Mouse (Mus musculus): Measurements from ENCODE around the gene Zc3h12c.

Gene Zc3h12c

DNA sequence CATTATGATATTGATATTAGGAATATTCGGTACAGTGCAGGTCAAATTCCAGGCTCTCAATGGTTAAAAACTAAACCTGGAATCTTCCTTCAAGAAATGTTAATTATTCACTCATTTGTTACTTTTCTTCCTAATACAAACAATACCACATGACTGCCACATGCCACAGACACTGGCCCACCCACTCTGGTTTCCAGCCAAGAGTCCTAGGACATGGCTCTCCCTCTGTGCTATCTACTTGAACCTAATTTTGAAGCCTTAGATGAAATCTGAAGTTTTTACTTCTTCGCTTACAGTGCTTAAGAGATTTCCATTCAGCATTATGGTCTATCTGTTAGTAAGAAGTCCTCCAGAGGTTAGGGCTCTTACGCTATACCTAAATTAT, 2.7 kb downstream of the Zc3h12c start:
- peak; percentile 84 for DNase-seq

DNA sequence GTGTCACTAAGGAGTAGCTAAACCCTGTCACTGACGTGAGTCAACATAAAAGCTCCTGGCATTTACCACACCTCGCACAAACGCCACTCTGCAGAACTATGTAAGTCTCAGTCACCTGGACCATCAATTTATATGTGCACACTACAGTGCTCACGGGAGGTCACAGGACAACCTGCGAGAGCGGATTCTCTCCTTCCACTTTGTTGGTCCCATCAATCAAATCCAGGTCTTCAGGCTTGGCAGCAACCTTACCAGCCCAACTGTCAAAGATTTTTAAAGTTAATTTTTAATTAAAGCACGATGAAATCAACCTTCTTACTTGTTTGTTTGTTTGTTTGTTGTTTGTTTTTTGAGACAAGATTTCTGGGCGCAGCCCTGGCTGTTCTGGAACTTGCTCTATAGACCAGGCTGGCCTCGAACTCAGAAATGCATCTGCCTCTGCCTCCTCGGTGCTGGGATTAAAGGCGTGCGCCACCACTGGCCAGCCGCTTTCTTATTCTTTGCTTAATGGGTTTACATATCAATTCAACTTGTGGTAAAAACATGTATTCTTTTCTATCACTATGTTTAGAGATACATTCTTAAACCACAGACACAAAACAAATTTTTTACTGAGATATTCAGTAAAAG, 3.2 kb downstream of the Zc3h12c start:
- DNase-seq: peak; percentile 54

DNA sequence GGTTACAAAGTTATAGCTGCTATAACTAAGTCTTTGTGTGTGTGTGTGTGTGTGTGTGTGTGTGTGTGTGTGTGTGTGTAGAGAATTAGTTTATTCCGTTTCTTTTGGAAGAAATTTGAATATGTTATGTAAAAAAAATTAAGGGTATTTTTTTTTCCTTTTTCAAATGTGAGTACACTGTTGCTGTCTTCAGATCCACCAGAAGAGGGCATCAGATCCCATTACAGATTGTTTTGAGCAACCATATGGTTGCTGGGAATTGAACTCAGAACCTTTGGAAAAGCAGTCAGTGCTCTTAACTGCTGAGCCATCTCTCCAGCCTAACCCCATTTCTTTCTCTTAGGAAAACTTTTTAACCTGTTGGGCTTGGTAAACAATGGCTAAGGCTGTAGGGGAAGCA, 7.9 kb downstream of the Zc3h12c start:
- no peak for DNase-seq

DNA sequence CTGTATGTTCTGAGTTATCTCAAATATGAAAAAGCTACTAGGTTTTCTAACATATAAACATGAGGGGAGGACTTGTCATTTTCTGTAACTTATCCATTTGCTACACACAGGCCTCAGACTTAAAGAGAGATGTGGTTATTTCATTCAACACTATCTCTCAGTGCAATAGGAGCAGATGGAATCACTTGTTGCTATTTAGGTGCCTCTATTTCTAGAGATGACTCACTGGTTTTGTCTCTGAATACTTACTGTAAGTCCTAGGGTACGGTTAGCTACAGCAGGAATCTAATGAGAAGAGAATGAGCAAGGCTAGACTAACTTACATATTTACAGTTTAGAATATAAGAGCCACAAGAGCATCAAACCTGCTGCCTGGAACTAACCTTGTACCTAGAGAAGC, 9.8 kb downstream of the Zc3h12c start:
- DNase-seq: no peak

DNA sequence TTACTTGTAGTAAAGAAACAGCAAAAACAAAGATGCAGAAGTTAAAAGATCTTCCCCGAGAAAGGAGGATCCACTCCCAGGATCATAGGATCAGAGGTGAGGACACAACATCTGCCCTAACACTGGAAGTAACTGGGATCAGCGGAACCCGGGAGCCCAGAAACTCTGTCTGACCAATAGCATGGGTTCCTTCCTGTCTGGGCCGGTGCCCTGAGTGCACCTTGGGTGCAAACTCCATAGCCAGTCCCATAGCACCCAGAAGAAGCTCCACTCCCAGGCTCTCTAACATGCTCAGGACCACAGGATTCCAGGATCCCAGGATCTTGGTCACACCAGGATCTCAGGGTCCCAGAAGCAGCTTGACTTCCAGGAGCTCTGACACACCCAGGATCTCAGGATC, 13.0 kb downstream of the Zc3h12c start:
- DNase-seq: no peak

DNA sequence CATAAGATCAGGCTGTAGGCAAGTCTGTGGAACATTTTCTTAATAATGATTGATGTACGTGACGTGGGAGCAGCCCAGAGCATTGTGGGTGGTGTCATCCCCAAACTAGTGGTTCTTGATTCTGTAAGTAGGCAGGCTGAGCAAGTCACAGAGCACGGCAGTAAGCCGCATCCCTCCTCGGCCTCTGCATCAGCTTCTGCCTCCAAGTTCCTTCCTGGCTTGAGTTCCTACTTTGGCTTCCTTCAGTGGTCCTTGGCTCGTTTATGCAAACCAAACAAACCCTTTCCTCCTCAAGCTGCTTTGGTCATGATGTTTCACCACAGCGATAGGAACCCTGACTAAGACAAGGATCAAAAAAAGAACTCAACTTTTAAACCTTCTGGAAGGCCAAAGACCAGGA, 14.1 kb downstream of the Zc3h12c start:
- no peak for DNase-seq

DNA sequence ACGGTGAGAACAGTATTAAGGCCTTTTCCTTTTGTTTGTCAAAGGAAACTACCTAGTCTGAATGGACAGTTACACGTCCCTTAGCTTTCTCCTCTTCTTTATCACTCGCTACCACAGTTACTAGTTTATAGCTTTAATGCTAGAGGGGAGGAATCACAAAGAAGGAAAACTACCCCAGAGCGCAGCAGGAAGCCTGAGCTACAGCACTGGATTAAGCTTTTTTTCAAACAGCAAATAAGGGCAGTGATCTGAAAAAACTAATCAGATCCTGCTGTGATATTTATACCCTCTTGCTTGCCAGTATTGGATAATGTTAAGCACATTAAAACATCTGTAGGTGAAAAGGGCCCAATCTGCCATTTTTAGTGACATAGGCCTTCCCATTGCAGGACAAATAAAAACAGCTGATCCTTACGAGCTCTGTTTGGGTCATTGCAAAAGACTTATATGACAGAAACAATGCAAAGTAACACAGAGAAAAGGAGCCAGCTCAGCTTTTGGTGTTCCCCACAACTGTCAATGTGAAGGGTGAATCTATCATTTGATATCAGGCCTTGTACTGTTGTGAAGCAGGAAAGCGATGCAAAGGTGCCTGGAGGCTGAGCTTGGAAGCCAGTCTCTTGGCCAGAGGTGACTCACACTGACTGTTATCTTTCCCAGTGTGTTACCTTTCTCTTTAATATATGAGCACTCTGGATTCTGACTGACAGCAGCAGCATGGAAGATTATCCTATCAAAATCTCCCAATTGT, 16.1 kb downstream of the Zc3h12c start:
- DNase-seq: no peak

DNA sequence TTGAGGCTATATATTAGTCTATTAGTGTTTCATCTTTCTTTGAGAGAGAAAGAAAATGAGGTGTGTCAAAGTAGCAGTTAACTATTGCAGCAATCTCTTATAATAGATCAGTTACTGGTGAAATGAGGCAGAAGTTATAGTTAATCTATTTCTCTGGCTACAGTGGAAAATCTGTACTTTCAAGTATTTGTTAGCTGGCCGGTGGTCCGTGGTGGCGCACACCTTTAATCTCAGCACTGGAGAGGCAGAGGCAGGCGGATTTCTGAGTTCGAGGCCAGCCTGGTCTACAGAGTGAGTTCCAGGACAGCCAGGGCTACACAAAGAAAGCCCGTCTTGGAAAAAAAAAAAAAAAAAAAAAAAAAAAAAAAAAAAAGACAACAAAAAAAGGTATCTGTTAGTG, 18.6 kb downstream of the Zc3h12c start:
- no peak for DNase-seq

DNA sequence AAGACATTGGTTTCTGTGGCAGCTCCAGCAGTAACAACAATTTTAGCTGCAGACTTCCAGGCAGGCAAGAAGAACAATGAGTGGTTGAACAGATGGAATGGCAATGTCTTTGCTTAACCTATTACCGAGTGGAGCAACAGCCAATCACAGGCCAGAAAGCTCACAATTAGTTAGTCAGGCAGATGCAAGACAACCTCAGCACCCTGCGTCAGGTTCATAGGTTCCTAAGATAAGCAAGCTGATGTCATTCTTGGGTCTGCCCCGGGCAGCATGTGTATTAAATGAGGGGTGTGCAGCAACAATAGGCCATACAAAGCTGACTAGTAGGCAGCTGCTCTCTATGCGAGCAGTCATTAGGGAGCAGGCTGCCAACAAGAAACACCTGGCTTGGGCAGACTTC, 19.1 kb downstream of the Zc3h12c start:
- no peak for DNase-seq

DNA sequence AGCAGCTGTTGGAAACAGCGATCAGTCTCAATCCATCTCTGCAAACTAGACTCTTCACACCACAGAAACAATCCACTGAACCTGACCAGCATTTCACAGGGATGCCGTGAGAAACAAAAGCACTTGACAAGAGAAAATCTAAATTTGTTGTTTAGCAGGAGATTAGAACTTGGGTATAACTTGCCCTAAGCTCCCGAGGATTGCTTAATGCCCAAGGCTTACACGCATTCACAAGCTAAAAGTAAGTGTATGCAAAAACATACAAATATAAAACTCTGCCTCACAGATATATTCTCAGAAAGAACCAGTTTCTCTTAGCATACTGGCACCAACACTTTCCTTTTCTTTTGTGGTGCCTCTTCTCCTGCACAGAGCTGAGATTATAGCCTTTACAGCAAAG, 19.5 kb downstream of the Zc3h12c start:
- no peak for DNase-seq

DNA sequence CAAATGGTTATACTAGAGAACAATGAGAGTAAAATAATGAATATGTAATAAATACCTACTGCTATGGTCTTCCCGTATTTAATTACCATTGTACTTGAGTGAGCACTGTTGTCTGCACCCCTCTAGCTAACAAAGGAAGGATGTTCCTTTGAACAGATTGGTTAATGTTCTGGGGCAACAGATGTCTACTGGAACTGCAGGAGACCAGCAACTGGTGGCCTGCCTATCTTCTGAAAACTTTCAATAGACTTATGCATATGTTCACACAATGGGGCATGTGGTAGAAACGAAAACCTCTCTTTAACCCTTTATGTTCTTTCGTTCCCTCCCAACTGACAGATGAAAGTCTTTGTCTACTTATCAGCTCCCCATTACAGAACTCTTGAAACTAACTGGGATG, 20.1 kb downstream of the Zc3h12c start:
- no peak for DNase-seq

DNA sequence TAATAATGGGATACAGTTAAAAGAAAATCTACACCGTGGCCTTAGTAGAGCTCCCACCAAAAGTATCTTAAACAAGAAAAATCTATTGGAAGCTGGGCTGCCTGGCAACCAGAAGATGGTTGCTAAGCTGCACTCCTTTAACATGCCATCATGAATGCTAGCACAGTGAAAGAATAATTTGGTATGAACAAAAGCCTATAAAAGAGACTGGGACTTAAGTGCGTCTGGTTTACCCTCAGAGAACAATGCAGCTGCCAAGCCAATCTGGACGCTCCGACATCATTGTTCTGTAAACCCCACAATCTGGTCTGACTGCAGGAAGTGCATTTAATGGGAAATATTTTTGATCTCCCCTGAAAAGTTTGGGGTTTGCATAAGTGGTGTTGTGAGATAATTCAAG, 22.1 kb downstream of the Zc3h12c start:
- no peak for DNase-seq

DNA sequence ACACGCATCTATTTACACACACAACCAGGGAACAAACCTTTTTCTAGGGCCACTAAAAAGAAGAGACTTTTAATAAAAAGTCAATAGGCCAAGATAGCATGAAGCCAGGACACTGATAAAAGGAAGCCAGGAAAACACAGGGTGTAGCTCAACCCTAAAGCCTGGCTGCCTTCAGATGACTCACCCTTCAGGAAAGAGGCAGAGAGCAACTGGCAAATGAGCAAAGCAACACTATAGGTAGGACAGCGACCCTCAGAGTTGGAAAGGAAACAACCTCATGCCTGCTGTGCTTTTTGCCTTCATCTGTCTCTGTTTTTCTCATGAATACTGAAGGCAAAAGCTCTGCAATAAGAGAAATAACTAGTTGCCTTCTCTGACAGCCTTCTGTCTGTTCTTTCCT, 35.6 kb downstream of the Zc3h12c start:
- DNase-seq: no peak

DNA sequence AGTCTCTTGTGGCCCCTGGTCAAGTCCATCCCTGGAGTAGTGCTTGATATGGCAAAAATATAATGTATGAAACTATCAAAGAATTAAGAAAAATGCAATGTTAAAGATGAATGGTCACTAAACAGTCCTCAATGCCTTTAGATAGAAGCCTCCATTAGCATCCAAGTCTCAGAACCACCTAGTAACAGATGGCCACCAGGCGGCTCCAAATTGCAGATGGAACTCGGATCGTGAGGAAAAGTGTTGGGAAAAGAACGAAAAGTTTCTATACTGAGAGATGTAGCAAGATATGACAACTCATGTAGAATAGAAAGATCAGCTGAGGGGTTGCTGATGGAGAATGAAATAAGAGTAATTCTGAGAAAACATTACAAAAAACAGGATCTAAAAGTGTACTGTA, 38.0 kb downstream of the Zc3h12c start:
- DNase-seq: no peak

DNA sequence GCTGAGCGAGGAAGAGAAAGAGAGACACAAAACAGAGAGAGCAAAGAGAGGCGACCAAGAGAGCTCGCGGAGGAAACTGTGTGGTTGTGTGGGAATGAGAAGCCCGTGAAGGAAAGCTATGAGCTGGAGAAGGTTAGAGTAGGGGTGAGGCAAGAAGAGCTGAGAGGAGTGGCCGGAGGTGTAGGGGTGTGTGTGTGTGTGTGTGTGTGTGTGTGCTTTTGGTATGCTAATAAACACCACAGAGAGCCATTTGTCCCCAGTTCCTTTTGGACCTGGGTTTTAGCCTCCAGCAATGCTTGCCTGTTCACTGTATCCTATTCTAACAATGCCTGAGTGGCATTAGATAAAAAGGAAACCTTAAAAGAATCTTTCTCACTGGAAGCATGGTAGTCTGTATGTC, 43.1 kb downstream of the Zc3h12c start:
- DNase-seq: no peak

DNA sequence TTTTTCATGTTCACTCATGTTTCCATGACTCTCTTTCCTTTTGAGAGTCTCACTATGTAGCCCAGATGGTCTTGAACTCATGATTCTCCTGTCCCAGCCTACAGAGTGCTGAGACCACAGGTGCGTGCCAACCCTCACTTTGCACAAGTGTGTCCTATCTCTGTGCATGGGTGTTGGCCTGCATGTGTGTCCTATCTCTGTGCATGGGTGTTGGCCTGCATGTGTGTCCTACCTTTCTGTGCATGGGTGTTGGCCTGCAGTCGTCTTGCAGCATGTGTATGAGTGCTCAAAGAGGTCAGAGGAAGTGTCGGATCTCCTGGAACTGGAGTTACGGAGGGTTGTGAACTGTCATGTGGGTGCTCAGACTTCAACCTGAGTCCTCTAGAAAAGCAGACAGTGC, 49.2 kb downstream of the Zc3h12c start:
- no peak for DNase-seq

DNA sequence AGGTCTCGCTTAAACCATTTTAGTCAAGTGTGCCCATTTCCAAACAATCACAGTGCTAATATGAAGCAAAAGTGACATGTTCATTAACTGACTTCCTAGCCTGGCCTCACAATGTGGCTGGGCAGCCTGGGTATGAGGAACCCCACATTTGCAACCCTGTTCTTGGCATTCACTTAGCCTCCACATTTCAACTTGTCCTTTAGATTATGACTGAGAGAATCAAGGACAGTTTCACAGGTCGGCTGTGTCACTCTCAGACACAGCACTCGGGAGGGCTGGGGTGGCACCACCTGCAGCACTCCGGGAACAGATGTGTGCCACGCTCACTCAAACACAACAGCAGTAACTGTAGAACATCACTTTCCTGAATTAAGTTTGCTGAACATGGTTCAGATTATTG, 55.3 kb downstream of the Zc3h12c start:
- DNase-seq: no peak

DNA sequence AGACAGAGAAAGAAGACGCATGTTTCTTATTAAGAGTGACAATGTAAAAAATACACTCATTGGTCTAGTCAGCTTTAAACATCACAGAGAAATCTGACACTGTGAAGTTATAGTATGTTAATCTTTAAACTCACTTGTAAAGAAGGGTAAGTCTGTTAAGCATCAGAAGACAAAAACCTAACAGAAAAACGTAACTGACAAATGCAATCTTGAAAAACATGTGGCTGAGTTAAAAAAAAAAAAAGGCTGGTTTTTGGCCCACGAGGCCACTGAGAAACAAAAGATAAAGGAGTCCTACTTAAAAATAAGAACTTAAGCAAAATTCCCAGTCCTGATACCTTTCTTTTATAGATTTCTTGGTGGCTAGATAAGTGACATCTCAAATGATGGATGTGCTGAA, 57.6 kb downstream of the Zc3h12c start:
- no peak for DNase-seq

DNA sequence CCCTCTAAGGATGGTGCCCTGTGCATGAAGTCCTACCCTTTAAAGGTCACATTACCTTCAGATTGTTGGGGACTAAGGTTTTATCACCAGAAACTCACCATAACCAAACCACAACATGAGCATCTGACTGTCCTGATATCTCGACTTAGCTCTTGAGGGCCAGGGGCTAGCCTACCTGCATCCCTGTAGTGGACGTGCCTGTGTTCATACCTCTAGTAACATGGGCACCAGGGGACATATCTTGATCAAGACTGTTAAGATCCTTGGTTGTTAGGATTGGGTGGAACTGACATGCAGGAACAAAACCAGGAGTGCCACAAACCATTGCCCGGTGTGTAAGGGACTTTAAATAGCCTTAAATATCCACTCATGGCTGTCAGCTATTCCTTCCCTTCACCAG, 61.2 kb downstream of the Zc3h12c start:
- no peak for DNase-seq

DNA sequence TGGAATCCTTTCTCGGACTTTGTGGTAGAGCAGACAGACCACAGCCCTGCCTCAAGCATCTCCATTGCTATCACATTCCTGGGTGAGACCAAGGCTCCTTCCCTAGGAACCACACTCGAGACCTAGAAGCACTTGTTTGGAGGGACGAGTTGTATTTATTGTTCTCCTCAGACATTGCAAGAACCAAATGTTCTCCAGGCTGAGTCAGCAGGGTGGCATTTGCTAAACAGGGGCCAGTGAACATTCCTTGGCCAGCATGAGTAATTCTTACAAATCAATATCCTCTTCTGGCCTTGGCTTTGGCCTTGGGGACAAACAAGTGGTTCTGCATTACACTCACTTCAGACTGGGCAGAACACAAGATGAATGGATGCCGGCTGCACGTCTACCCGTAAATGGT, 62.9 kb downstream of the Zc3h12c start:
- no peak for DNase-seq

DNA sequence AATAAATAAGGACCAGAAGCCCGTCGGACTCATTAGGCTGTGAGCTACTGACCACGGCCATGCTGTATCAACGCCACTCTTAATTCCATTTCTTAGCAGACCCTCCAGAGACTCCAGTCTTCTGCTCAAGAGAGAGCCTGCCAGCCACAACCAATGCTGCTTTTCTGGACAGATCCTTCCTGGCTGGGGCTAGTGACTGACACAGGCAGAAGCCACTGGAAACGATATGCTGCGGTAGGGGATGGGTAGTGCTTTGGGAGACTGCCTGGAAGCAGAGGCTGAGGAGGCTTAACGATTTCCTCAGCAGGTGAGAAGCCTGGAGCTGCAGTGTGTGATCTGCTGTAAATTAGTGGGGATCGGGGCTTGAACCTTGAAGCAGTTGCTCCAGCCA, 64.2 kb downstream of the Zc3h12c start:
- no peak for DNase-seq

DNA sequence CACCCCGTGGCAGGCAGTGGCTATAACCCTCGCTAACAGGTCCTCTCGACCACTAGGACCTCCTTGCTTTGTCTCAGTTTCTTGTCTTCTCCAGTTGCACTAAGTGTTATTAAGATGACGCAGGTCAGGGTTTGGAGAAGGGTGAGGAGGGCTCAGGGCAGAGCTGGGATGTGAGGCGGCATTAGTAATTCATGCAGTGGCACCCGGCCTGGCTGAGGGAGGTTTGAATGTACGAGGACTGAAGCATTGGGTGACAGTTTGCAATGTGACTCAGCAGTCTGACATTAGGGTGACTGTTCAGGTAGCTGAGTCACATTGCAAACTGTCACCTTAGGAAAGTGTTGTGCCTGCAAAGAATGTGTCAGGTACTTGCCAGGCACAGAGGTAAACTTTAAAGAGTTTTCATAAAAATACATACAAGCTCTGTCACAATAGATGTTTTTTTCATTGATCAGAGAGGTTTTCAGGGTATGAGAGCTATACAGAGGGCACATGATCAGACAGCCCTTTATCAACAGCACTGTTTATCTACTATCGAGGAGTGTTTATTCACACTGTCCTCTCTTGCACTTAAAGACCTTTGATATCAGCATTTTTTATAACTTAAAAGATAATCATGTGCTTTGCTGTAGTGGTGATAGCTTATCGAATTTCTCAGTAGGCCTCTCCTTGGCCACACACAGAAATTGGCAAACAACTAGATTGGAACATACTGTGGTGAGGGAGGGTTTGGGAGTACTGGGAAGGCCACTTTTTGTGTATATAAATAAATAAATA, 64.7 kb downstream of the Zc3h12c start:
- no peak for DNase-seq

DNA sequence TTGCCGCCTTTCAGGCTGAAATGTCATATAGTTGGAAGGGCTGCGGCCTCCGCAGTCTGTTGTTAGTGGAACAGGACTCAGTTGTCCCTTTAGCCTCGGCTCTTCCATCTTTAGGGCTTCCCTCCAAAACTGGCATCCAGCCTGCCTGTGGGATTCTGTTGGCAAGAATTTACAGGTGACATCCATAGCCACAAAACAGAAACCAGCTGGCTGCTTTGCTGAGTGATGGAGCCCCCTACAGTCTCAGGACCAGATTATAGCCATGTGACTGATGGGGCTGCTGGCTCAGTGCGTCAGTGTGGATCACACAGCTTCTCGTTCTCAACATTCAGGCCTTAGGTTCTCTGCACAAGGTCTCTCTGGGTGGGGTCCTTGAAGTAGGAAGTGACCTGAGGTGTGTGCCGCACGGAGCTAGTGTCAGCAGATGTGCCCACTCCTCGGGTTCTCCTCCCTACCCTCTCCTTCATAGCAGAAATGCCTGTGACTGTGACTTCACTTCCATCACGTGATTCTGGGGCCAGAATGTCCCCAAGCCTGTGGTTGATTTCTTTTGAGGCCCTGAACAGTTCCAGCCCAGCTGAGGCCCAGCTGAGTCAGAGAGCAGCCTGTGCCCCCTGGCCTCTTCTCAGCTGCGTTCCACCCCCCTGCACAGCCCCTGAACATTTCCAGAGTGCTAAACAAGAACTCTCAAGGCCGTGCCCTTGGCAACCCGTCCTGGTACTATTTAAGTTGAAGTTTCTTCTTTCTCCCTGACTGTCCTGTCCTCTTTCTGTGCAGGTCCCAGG, 66.1 kb downstream of the Zc3h12c start:
- no peak for DNase-seq

DNA sequence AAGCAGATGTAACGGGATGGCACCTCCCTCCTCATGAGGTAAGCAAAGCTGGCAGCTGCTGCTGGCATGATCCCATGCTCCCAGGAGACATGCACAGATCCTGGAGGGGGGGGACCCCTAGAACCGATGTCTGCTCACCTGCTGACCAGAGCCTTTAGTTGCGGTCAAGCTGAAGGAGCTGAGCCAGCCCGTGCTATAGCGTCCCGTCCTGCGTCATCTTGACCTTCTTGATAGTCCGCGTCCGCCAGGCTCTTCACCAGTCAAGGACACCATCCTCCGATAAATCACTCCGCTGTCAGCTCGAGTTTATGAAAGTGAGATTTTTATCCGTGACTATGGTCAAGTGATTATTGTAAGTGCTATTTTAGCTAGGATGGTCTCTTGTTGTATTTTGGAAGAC, 67.9 kb downstream of the Zc3h12c start:
- no peak for DNase-seq
